8 mouse cellular contexts compared by ENCODE assay signal in genomic region chr10:127755770-127756468, GRCm38 (mm10). TPM values are rescaled to one million over a fixed set of nuclear protein-coding genes. Genes with fewer than 3 reads are reported as not detected.
DNase-seq lines count a peak whose midpoint lies in the region; ATAC-seq and TF ChIP-seq lines count a peak whose summit lies in the region.

No protein-coding gene starts in this region.

- no peak overlapping the region for H3K27ac ChIP-seq in hindbrain, embryonic 11.5 days (ENCODE audit: low read depth, low read length)
- H3K27ac ChIP-seq in liver, adult 2 months (replicated peaks; ENCODE audit: insufficient read depth, low read depth, low read length), result peak overlapping the region; percentile 71
- H3K27ac ChIP-seq in neural tube, embryonic 14.5 days (ENCODE audit: low read depth, low read length), result no peak overlapping the region

- no peaks in the 10 kb centered on the region for H3K79me2 ChIP-seq in liver, adult 2 months (ENCODE audit: control insufficient read depth, insufficient read depth, low read length)

- H3K4me1 ChIP-seq in hindbrain, embryonic 11.5 days (replicated peaks; ENCODE audit: control insufficient read depth, insufficient read depth, low read length), result no peaks in the 10 kb centered on the region
- H3K4me1 ChIP-seq in liver, adult 2 months (ENCODE audit: control insufficient read depth, insufficient read depth, low read length), result peaks cover 27% of the 10 kb centered on the region
- no peaks in the 10 kb centered on the region for H3K4me1 ChIP-seq in neural tube, embryonic 14.5 days (ENCODE audit: control insufficient read depth, insufficient read depth, low read length)

- TF ChIP-seq CTCF in liver, adult 2 months (IDR thresholded peaks at IDR 0.05; ENCODE audit: low read depth, low read length), result no peak

- H3K4me2 ChIP-seq in hindbrain, embryonic 11.5 days (replicated peaks; ENCODE audit: low read depth, low read length), result 0 out of 2 replicates have a peak overlapping the region, but pooled peaks have one; percentile 1
- H3K4me2 ChIP-seq in neural tube, embryonic 14.5 days (ENCODE audit: low read depth, low read length), result peak overlapping the region; percentile 33; the same call in 1 of the 2 replicates

- ATAC-seq in hindbrain, embryonic 11.5 days (ENCODE audit: low FRiP score), result no peak
- no peak for ATAC-seq in neural tube, embryonic 14.5 days (ENCODE audit: low read depth)

- no peak for TF ChIP-seq POLR2A in liver, adult 2 months (IDR thresholded peaks at IDR 0.05; ENCODE audit: extremely low read depth, insufficient read depth, low read length)

- H3K9ac ChIP-seq in hindbrain, embryonic 11.5 days (ENCODE audit: low read depth, low read length), result no peak overlapping the region
- H3K9ac ChIP-seq in liver, adult 2 months (ENCODE audit: low read depth, low read length), result no peak overlapping the region
- H3K9ac ChIP-seq in neural tube, embryonic 14.5 days (replicated peaks; ENCODE audit: low read depth, low read length), result no peak overlapping the region

- DNase-seq in urinary bladder, postnatal 14 days (ENCODE audit: low spot score), result peak; percentile 1
- DNase-seq in urinary bladder, postnatal 10 days (ENCODE audit: low spot score), result no peak
- no peak for DNase-seq in hindbrain, embryonic 11.5 days (ENCODE audit: low spot score)
- peak; percentile 40 for DNase-seq in liver, adult 2 months (ENCODE audit: extremely low read depth, low read depth, low spot score)
- no peak for DNase-seq in thymus, postnatal 0 days (ENCODE audit: low spot score)
- no peak for DNase-seq in right cerebral cortex, adult 2 months (ENCODE audit: low spot score in 2 of 2)
- DNase-seq in frontal cortex, postnatal 25 days (ENCODE audit: low spot score in 2 of 2), result no peak

- 47% methylated on average over 18 of the region's 18 CpGs for WGBS in hindbrain, embryonic 11.5 days
- 48% methylated on average over 18 of the region's 18 CpGs for WGBS in liver, adult 2 months
- 59% methylated on average over 18 of the region's 18 CpGs for WGBS in neural tube, embryonic 14.5 days

- no peaks in the 10 kb centered on the region for H3K9me3 ChIP-seq in hindbrain, embryonic 11.5 days (ENCODE audit: control insufficient read depth, low read length)
- no peaks in the 10 kb centered on the region for H3K9me3 ChIP-seq in neural tube, embryonic 14.5 days (ENCODE audit: control insufficient read depth, low read length)

- no peak overlapping the region for H3K4me3 ChIP-seq in hindbrain, embryonic 11.5 days (ENCODE audit: low read depth, low read length)
- H3K4me3 ChIP-seq in liver, adult 2 months (ENCODE audit: insufficient read depth, low read depth, low read length), result no peak overlapping the region
- no peak overlapping the region for H3K4me3 ChIP-seq in neural tube, embryonic 14.5 days (ENCODE audit: low read depth, low read length)

- H3K36me3 ChIP-seq in hindbrain, embryonic 11.5 days (ENCODE audit: control insufficient read depth, insufficient read depth, low read length), result no peaks in the 10 kb centered on the region
- H3K36me3 ChIP-seq in liver, adult 2 months (ENCODE audit: control insufficient read depth, insufficient read depth, low read length), result no peaks in the 10 kb centered on the region
- H3K36me3 ChIP-seq in neural tube, embryonic 14.5 days (ENCODE audit: control insufficient read depth, insufficient read depth, low read length), result no peaks in the 10 kb centered on the region

- H3K27me3 ChIP-seq in hindbrain, embryonic 11.5 days (ENCODE audit: control insufficient read depth, insufficient read depth, low read length), result no peaks in the 10 kb centered on the region
- no peaks in the 10 kb centered on the region for H3K27me3 ChIP-seq in liver, adult 2 months (ENCODE audit: control insufficient read depth, insufficient read depth, low read length)
- H3K27me3 ChIP-seq in neural tube, embryonic 14.5 days (ENCODE audit: control insufficient read depth, insufficient read depth, low read length), result no peaks in the 10 kb centered on the region

RNA-seq across cellular contexts. Expression of gene Rdh1, which starts 3.6 kb away (rescaled TPM):
- polyA plus RNA-seq in hindbrain, embryonic 11.5 days (2014; fragmentation: Nextera tagmentation; extraction: Ambion mirVana), result 0.05 TPM in 1 of 2 replicates, not detected in the other
- 0.18 and 0.27 TPM in 2 replicates for total RNA-seq in liver, adult 2 months (2014; rRNA removed)
- polyA plus RNA-seq in liver, adult 2 months (2012; rRNA removed), result 0.20 TPM in 2 replicates
- not detected in 2 replicates for polyA plus RNA-seq in neural tube, embryonic 14.5 days (2014; fragmentation: Nextera tagmentation; extraction: Ambion mirVana)
- polyA plus RNA-seq in thymus, postnatal 0 days (2015; fragmentation: Nextera tagmentation; extraction: Ambion mirVana), result 0.03 TPM in 1 of 2 replicates, not detected in the other

RNA-seq across cellular contexts. Expression of gene Rdh16f1, which starts 3.7 kb away (rescaled TPM):
- polyA plus RNA-seq in hindbrain, embryonic 11.5 days (2014; fragmentation: Nextera tagmentation; extraction: Ambion mirVana), result not detected in 2 replicates
- not detected in 2 replicates for total RNA-seq in liver, adult 2 months (2014; rRNA removed)
- polyA plus RNA-seq in liver, adult 2 months (2012; rRNA removed), result not detected in 2 replicates
- polyA plus RNA-seq in neural tube, embryonic 14.5 days (2014; fragmentation: Nextera tagmentation; extraction: Ambion mirVana), result 0.25 TPM in 1 of 2 replicates, not detected in the other
- 0.09 TPM in 1 of 2 replicates, not detected in the other for polyA plus RNA-seq in thymus, postnatal 0 days (2015; fragmentation: Nextera tagmentation; extraction: Ambion mirVana)

RNA-seq across cellular contexts. Expression of gene Gpr182, which starts 4.4 kb away (rescaled TPM):
- polyA plus RNA-seq in hindbrain, embryonic 11.5 days (2014; fragmentation: Nextera tagmentation; extraction: Ambion mirVana), result 0.25 and 0.63 TPM in 2 replicates
- total RNA-seq in liver, adult 2 months (2014; rRNA removed), result 4.8 and 8.8 TPM in 2 replicates
- 18.4 and 26.2 TPM in 2 replicates for polyA plus RNA-seq in liver, adult 2 months (2012; rRNA removed)
- polyA plus RNA-seq in neural tube, embryonic 14.5 days (2014; fragmentation: Nextera tagmentation; extraction: Ambion mirVana), result 0.13 and 0.33 TPM in 2 replicates
- polyA plus RNA-seq in thymus, postnatal 0 days (2015; fragmentation: Nextera tagmentation; extraction: Ambion mirVana), result 0.90 and 1.1 TPM in 2 replicates

RNA-seq across cellular contexts. Expression of gene Zbtb39, which starts 16.6 kb away (rescaled TPM):
- 7.2 and 9.3 TPM in 2 replicates for polyA plus RNA-seq in hindbrain, embryonic 11.5 days (2014; fragmentation: Nextera tagmentation; extraction: Ambion mirVana)
- 4.1 and 5.8 TPM in 2 replicates for total RNA-seq in liver, adult 2 months (2014; rRNA removed)
- 5.3 and 5.9 TPM in 2 replicates for polyA plus RNA-seq in liver, adult 2 months (2012; rRNA removed)
- 4.8 TPM in 2 replicates for polyA plus RNA-seq in neural tube, embryonic 14.5 days (2014; fragmentation: Nextera tagmentation; extraction: Ambion mirVana)
- polyA plus RNA-seq in thymus, postnatal 0 days (2015; fragmentation: Nextera tagmentation; extraction: Ambion mirVana), result 1.3 and 1.7 TPM in 2 replicates

RNA-seq across cellular contexts. Expression of gene Rdh9, which starts 20.3 kb away (rescaled TPM):
- 0.06 TPM in 1 of 2 replicates, not detected in the other for polyA plus RNA-seq in hindbrain, embryonic 11.5 days (2014; fragmentation: Nextera tagmentation; extraction: Ambion mirVana)
- 75.6 and 121 TPM in 2 replicates for total RNA-seq in liver, adult 2 months (2014; rRNA removed)
- polyA plus RNA-seq in liver, adult 2 months (2012; rRNA removed), result 54.4 and 60.2 TPM in 2 replicates
- 0.22 TPM in 1 of 2 replicates, not detected in the other for polyA plus RNA-seq in neural tube, embryonic 14.5 days (2014; fragmentation: Nextera tagmentation; extraction: Ambion mirVana)
- polyA plus RNA-seq in thymus, postnatal 0 days (2015; fragmentation: Nextera tagmentation; extraction: Ambion mirVana), result not detected in 2 replicates

Comparison
In these comparisons a context has a peak if more than half of its experiments do, and no peak if none do; other contexts are left out.
1. DNase-seq: peak in urinary bladder, postnatal 14 days (single experiment) and liver, adult 2 months (single experiment); none in urinary bladder, postnatal 10 days (single experiment), hindbrain, embryonic 11.5 days (single experiment), thymus, postnatal 0 days (single experiment), right cerebral cortex, adult 2 months (0 of 2) and frontal cortex, postnatal 25 days (0 of 2).